Mouse (Mus musculus) cortical plate, adult 2 months (tissue): ENCODE data around the gene Tmem8. TPM values are rescaled to one million over a fixed set of nuclear protein-coding genes. Genes with fewer than 3 reads are reported as not detected.

Experiments used
- H3K27ac ChIP-seq: fragments of 200-500 bp; 2 replicates; pipeline ENCODE4 v1.5.1; 2012; ENCODE audit warnings: low read length, control low read depth, inconsistent platforms; ENCODE audit not compliant: insufficient read depth
- H3K4me1 ChIP-seq: fragments of 200-500 bp; 2 replicates; pipeline ENCODE4 v1.6.1; 2011; ENCODE audit warnings: low read length; ENCODE audit not compliant: control insufficient read depth, insufficient read depth
- H3K4me3 ChIP-seq: fragments of 200-500 bp; 2 replicates; pipeline ENCODE4 v1.5.1; 2011; ENCODE audit warnings: mild to moderate bottlenecking, low read length, control low read depth; ENCODE audit not compliant: insufficient read depth
- CTCF ChIP-seq: fragments of 200-500 bp; IDR thresholded peaks from 2 replicates; pipeline ENCODE4 v1.5.1; 2011; ENCODE audit warnings: mild to moderate bottlenecking, control low read depth, low read length; ENCODE audit not compliant: insufficient read depth; ENCODE audit errors: extremely low read depth
- POLR2A ChIP-seq: fragments of 200-500 bp; IDR thresholded peaks from 2 replicates; pipeline ENCODE4 v1.6.1; 2011; ENCODE audit warnings: mild to moderate bottlenecking, low read length, control low read depth; ENCODE audit not compliant: insufficient read depth; ENCODE audit errors: extremely low read depth
- polyA plus RNA-seq: library from polyadenylated mRNA; depleted of rRNA; stranded (reverse); fragments of >200 nt; gene quantifications from 2 replicates; pipeline ENCODE4 v1.2.3, GENCODE M21; 2012; rRNA removed

Gene Tmem8
- polyA plus RNA-seq, 1 experiment = 27.4 TPM

DNA sequence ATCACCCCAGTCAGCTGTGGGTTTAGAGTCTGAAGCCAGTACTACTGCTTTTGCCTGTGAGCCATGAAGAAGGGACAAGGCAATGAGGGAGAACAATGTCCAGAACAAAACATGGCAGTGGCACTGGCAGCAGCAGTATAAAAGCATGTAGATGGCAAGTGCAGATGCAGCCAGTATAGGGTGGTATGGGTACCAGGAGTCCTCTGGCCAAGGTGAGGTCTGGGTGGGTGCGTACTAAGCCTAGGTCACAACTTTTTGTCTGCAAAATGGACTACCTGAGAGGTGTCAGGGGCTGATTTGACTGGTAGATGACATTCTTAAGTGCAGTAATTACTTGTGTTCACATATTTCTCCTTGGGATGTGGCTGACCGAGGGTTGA is 24.6 kb downstream of the Tmem8 start:
- peak overlapping the region; percentile 66; the same call in 1 of the 2 replicates for H3K4me3 ChIP-seq
- TF ChIP-seq POLR2A (no peak), CTCF (no peak)
- peaks cover 2% of the 10 kb centered on the region; the same call in 1 of the 2 replicates for H3K4me1 ChIP-seq
- H3K27ac ChIP-seq = no peak overlapping the region

DNA sequence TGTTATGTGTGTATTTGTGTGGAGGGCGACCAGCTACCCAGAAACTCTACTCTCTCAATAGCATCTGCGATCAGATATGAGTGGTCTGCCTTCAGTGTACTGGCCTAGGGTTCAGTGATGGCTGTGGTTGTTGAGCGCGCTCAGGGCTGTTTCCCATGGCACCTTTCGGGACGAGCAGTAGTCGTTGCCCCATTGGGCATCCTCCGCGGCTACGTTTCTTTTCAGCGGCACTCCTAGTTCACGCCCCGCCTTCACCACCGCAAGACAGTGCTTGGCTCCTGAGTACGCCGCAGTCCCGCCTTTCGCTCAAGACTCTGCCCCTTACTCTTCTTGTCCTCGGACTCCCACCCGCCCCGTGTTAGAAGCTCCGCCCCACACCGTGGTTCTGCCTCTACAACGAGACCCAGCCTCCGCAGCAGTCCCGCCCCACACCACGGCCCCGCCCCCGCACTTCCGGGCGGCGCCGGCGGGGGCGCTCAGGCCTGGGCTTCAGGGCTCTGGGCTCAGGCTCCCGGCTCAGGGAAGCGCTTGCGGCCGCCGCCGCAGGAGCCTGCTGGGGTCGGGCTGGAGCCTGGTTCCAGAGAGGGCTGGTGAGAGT is 25.2 kb downstream of the Tmem8 start, which contains the start of gene Axin1:
Gene Axin1 (plus strand): TSS at position 450 of the 598 bp plus-strand sequence.
- H3K27ac ChIP-seq = peak within 1 kb of the TSS; percentile 43; the same call in 1 of the 2 replicates
- peak within 1 kb of the TSS; percentile 66 for H3K4me3 ChIP-seq
- peaks cover 2% of the 10 kb centered on the region; the same call in 1 of the 2 replicates for H3K4me1 ChIP-seq
- TF ChIP-seq POLR2A (peak; percentile 62; the same call in 1 of the 2 replicates), CTCF (no peak)

DNA sequence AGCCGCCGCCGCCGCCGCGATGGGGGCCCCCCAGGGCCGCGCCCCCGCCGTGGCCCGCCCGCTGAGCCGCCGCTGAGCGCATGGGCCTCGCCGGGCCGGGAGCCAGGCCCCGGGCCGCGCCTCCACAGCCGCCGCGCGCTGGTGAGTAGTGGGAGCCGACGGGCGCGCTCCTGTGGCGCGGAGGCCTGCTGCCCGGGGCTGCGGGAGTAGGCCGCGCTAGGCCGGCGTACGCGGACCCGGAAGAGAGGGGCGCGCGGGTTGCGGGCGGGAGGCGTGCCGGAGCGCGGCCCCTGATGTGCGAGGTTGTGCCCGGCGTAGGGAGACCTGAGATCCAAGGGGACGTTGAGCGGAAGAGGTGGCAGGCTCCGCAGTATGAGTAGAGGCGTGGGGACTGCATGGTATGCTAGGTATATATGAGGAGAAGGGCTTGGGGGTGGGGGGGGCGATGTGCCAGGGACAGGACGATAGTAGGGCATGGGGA is 25.8 kb downstream of the Tmem8 start:
- Histone ChIP-seq H3K27ac (peak overlapping the region; percentile 43; the same call in 1 of the 2 replicates), H3K4me3 (peak overlapping the region; percentile 66), H3K4me1 (peaks cover 2% of the 10 kb centered on the region; the same call in 1 of the 2 replicates)
- TF ChIP-seq POLR2A (no peak), CTCF (no peak)

DNA sequence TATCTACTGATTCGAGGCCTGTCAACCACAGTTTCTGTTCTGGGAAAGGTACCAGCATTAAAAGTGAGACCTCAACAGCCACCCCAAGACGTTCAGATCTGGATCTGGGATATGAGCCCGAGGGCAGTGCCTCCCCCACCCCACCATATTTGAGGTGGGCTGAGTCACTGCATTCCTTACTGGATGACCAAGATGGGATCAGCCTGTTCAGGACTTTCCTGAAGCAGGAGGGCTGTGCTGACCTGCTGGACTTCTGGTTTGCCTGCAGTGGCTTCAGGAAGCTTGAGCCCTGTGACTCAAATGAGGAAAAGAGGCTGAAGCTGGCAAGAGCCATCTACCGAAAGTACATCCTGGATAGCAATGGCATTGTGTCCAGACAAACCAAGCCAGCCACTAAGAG is 29.7 kb downstream of the Tmem8 start:
- TF ChIP-seq POLR2A = no peak
- TF ChIP-seq CTCF = no peak
- Histone ChIP-seq H3K4me1 (peaks cover 2% of the 10 kb centered on the region; the same call in 1 of the 2 replicates), H3K4me3 (no peak overlapping the region), H3K27ac (no peak overlapping the region)

DNA sequence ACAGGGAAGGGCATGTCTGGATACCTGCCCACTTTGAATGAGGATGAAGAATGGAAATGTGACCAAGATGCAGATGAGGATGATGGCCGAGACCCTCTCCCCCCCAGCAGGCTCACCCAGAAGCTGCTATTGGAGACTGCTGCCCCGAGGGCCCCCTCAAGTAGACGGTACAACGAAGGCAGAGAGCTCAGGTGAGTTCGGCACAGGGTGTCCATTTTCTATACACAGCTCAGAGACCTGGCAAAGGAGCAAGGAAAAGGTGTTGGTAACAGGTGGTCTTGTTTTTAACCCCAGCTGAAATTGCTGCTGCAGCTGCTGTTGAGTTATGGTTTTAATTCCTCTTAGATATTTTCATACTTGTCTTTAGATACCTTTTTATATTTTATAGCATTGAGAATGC is 30.3 kb downstream of the Tmem8 start:
- H3K4me3 ChIP-seq = no peak overlapping the region
- TF ChIP-seq POLR2A (no peak), CTCF (no peak)
- no peak overlapping the region for H3K27ac ChIP-seq
- H3K4me1 ChIP-seq = peaks cover 2% of the 10 kb centered on the region; the same call in 1 of the 2 replicates

DNA sequence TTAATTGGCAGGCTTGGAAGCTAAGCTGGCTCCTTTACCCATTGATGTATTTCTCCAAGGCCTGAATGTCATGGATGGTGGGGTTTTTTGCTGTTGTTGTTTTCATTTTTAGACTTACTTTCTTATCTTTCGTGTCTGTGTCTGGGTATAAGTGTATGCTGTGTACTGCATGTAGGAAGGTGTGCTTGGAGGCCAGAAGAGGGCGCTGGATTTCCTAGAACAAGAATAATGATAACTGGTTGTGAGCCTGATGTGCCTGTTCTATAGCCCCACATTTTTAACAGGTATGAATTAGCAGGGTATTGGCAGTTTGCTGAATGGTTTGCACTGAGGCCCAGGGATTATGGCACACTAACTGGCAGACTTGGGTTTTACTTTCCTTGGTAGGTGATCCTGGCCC is 36.0 kb downstream of the Tmem8 start:
- TF ChIP-seq CTCF = no peak
- no peak for TF ChIP-seq POLR2A
- H3K27ac ChIP-seq = no peak overlapping the region
- no peaks in the 10 kb centered on the region for H3K4me1 ChIP-seq
- H3K4me3 ChIP-seq = no peak overlapping the region

DNA sequence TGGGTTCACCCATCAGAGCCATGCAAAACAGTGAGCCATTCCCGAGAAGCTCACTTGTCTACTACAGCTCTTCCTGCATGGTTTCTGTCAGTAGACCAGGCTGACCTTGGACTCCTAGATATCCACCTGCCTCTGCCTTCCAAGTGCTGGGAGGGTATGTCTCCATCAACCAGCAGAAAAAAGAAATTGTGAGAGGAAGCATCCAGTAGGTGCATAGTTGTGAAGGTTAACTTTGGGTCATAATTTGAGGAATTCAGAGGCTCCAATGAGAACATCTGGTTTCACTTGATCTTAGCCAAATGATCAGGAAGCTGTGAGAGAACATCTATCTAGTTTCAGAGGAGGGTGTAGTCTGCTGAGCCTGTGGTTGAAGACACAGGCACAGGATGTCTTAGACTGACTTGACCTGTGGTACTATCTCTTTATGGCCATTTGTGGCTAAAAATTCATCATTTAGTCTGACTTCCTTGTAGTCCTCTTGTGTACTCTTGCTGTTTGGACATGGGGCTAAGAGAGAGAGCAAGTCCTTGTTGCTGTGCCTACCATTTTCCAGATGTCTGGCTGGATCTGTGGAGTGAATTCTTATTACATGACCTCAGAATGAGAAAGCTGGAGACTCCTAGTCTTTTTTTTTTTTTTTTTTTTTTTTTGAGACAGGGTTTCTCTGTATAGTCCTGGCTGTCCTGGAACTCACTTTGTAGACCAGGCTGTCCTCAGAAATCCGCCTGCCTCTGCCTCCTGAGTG is 39.0 kb downstream of the Tmem8 start:
- H3K4me3 ChIP-seq = no peak overlapping the region
- no peak for TF ChIP-seq POLR2A
- no peak for TF ChIP-seq CTCF
- no peaks in the 10 kb centered on the region for H3K4me1 ChIP-seq
- H3K27ac ChIP-seq = no peak overlapping the region

DNA sequence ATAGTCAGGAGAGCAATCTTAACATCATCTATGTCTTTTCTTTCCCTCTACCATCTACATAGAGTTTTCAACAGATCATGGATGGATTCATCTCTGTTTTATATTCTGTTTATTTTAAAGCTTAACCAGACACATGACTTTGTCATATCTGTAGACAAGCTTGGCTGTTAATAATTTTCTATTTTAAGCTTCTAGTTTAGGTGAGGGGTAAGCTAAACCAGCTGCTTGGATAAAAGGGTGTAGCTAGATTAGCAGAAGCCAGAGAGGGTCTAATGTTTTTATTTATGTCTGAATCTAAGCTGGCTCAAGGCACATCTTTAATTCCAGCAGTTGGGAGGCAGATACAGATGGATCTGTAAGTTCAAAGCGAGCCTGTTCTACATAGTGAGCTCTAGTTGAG is 49.6 kb downstream of the Tmem8 start:
- Histone ChIP-seq H3K4me3 (no peak overlapping the region), H3K27ac (no peak overlapping the region), H3K4me1 (peaks cover 7% of the 10 kb centered on the region)
- TF ChIP-seq CTCF = no peak

DNA sequence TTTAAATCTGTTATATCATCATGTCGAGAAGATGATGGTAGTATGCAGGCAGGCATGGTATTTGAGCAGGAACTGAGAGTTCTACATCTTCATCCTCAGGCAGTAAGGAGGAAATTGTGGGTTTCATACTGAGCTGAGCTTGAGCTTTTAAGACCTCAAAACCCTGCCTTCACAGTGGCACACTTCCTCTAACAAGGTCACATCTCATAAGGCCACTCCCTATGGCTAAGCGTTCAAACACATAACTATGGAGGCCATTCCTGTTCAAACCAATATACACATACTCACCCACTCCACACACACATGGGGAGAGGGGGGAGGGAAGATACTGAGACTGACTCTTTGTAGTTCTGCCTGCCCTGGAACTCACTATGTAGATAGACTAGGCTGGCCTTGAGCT is 54.9 kb downstream of the Tmem8 start:
- Histone ChIP-seq H3K27ac (no peak overlapping the region), H3K4me3 (no peak overlapping the region), H3K4me1 (peaks cover 5% of the 10 kb centered on the region; the same call in 1 of the 2 replicates)
- no peak for TF ChIP-seq POLR2A
- TF ChIP-seq CTCF = no peak

Other genes with a start within 250 kb of the Tmem8 start
- gene Mcrip2, start 244.5 kb upstream of the Tmem8 start, polyA plus RNA-seq = 29.2 and 29.9 TPM in 2 replicates
- gene Mettl26, start 238.2 kb upstream of the Tmem8 start, polyA plus RNA-seq = 76.5 and 79.2 TPM in 2 replicates
- 0.26 and 0.61 TPM in 2 replicates for gene Wfikkn1, start 232.4 kb upstream of the Tmem8 start, polyA plus RNA-seq
- gene Rab40c, start 193.6 kb upstream of the Tmem8 start, polyA plus RNA-seq = 68.9 and 71.1 TPM in 2 replicates
- gene Pigq, start 168.4 kb upstream of the Tmem8 start, polyA plus RNA-seq = 156 and 159 TPM in 2 replicates
- 1.1 and 1.9 TPM in 2 replicates for gene Nhlrc4, start 168.3 kb upstream of the Tmem8 start, polyA plus RNA-seq
- 0.79 and 0.92 TPM in 2 replicates for gene A930017K11Rik, start 160.7 kb upstream of the Tmem8 start, polyA plus RNA-seq
- gene Capn15, start 127.5 kb upstream of the Tmem8 start, polyA plus RNA-seq = 45.8 and 48.0 TPM in 2 replicates
- gene Rab11fip3, start 43.7 kb upstream of the Tmem8 start, polyA plus RNA-seq = 88.5 and 94.2 TPM in 2 replicates
- 43.5 and 49.8 TPM in 2 replicates for gene Decr2, start 23.0 kb upstream of the Tmem8 start, polyA plus RNA-seq
- 11.5 and 11.8 TPM in 2 replicates for gene Nme4, start 17.7 kb upstream of the Tmem8 start, polyA plus RNA-seq
- gene Mrpl28, start 10.2 kb downstream of the Tmem8 start, polyA plus RNA-seq = 96.3 and 101 TPM in 2 replicates
- 15.4 and 16.0 TPM in 2 replicates for gene Axin1, start 25.4 kb downstream of the Tmem8 start, polyA plus RNA-seq
- gene Pdia2, start 85.8 kb downstream of the Tmem8 start, polyA plus RNA-seq = 0.30 and 0.33 TPM in 2 replicates
- 90.4 and 99.2 TPM in 2 replicates for gene Rgs11, start 89.7 kb downstream of the Tmem8 start, polyA plus RNA-seq
- 163 and 175 TPM in 2 replicates for gene Arhgdig, start 94.5 kb downstream of the Tmem8 start, polyA plus RNA-seq
- 22.2 and 24.3 TPM in 2 replicates for gene Fam234a, start 130.9 kb downstream of the Tmem8 start, polyA plus RNA-seq
- 64.8 and 68.3 TPM in 2 replicates for gene Luc7l, start 139.6 kb downstream of the Tmem8 start, polyA plus RNA-seq